16 mouse cellular contexts compared by ENCODE assay signal in the genomic region with DNA sequence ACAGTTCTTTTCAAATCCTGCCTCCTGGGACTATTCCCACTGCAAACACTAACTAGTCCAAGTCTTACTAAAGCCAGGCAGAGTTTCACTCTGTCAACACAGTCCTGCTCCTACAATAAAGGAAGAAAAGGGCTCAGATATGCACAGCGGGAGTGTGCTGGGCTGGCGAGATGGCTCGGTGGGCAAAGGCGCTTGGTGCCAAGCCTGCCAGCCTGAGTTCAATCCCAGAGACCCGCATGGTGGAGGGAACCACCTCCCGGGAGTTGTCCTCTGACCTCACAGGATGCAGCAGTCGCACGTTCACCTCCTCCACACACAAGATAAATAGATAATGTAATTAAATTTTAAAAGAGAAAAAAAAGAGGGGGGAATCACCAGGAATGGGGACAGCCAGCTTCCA.
"Had no signal": no experiment of that assay in that cellular context is flagged by ENCODE, and none has a peak within 500 bp of the region (broad histone marks: within the 10 kb centered on the region; RNA-seq: fewer than 3 reads in every experiment).

No protein-coding gene starts in this region.

- ATAC-seq: lung, postnatal 0 days; midbrain, embryonic 13.5 days; midbrain, embryonic 15.5 days had no signal

- H3K4me2 ChIP-seq: lung, embryonic 15.5 days; midbrain, embryonic 11.5 days; midbrain, embryonic 13.5 days; midbrain, embryonic 15.5 days; neural tube, embryonic 12.5 days; stomach, embryonic 15.5 days had no signal

- H3K9me3 ChIP-seq: lung, embryonic 15.5 days; midbrain, embryonic 13.5 days; midbrain, embryonic 15.5 days; neural tube, embryonic 12.5 days; stomach, embryonic 15.5 days had no signal

- H3K4me3 ChIP-seq: lung, embryonic 15.5 days; megakaryocyte, embryonic 14.5 days; midbrain, embryonic 13.5 days; midbrain, embryonic 15.5 days; neural tube, embryonic 12.5 days; stomach, embryonic 15.5 days had no signal

- H3K27me3 ChIP-seq: lung, embryonic 15.5 days; megakaryocyte, embryonic 14.5 days; midbrain, embryonic 13.5 days; midbrain, embryonic 15.5 days; neural tube, embryonic 12.5 days; stomach, embryonic 15.5 days had no signal

- H3K27ac ChIP-seq: lung, embryonic 15.5 days; macrophage; midbrain, embryonic 13.5 days; midbrain, embryonic 15.5 days; neural tube, embryonic 12.5 days; stomach, embryonic 15.5 days had no signal

- H3K36me3 ChIP-seq: lung, embryonic 15.5 days; midbrain, embryonic 13.5 days; midbrain, embryonic 15.5 days; stomach, embryonic 15.5 days had no signal

- H3K9ac ChIP-seq: lung, embryonic 15.5 days; midbrain, embryonic 13.5 days; midbrain, embryonic 15.5 days; neural tube, embryonic 12.5 days; stomach, embryonic 15.5 days had no signal

- DNase-seq: lung, adult 2 months; lung, postnatal 14 days; lung, postnatal 36 days; right cerebral cortex, postnatal 14 days; thymus, adult 18-20 months; thymus, postnatal 14 days; thymus, postnatal 36 days had no signal
